Mouse (Mus musculus): ENCODE measurements around the gene Nt5c2. TPM values are rescaled to one million over a fixed set of nuclear protein-coding genes. Genes with fewer than 3 reads are reported as not detected.

Gene Nt5c2
- polyA plus RNA-seq, 1 experiment from 2014 or later, result 90.4 TPM

DNA sequence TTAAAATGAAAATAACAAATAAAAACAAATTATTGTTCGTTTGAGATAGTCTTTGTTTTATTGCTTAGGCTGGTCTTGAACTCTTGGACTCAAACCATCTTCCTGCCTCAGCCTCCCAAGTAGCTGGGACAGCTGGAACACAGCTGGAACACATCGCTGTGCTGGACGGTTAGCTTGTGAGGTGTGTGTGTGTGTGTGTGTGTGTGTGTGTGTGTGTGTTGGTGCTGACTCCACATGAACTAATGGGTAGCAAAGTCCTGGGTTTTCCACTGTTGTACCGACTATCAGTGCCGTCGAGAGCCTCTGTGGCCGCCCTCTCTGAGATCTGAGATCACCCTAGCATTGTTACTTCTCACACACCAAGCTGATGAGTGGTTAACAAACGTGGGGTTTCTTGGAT is 39.0 kb downstream of the Nt5c2 start:
- H3K27ac ChIP-seq (replicated peaks; ENCODE audit: low read depth, low read length), result no peak overlapping the region
- H3K27me3 ChIP-seq (ENCODE audit: control insufficient read depth, insufficient read depth, low read length), result no peaks in the 10 kb centered on the region
- DNase-seq (ENCODE audit: low spot score) (no peak), ATAC-seq (replicated peaks; ENCODE audit: insufficient number of reproducible peaks, low FRiP score, low TSS enrichment, low read depth) (no peak)
- H3K36me3 ChIP-seq (replicated peaks; ENCODE audit: control insufficient read depth, insufficient read depth, low read depth, low read length), result no peaks in the 10 kb centered on the region
- H3K4me1 ChIP-seq (ENCODE audit: control insufficient read depth, insufficient read depth, low read length), result no peaks in the 10 kb centered on the region
- H3K4me3 ChIP-seq (ENCODE audit: low read depth, low read length), result no peak overlapping the region
- no peak overlapping the region for H3K4me2 ChIP-seq (ENCODE audit: low read depth, low read length)
- H3K9ac ChIP-seq (replicated peaks; ENCODE audit: low read length), result no peak overlapping the region
- WGBS, result 88% methylated on average over 8 of the region's 8 CpGs
- H3K9me3 ChIP-seq (replicated peaks; ENCODE audit: control insufficient read depth, low read length), result no peaks in the 10 kb centered on the region

- H3K27me3 ChIP-seq (ENCODE audit: control insufficient read depth, insufficient read depth, low read length), result no peaks in the 10 kb centered on the region
- no peak overlapping the region for H3K9ac ChIP-seq (replicated peaks; ENCODE audit: low read length)
- no peaks in the 10 kb centered on the region for H3K36me3 ChIP-seq (replicated peaks; ENCODE audit: control insufficient read depth, insufficient read depth, low read depth, low read length)
- no peak for DNase-seq (ENCODE audit: low spot score)
- no peaks in the 10 kb centered on the region for H3K4me1 ChIP-seq (ENCODE audit: control insufficient read depth, insufficient read depth, low read length)
- H3K27ac ChIP-seq (replicated peaks; ENCODE audit: low read depth, low read length), result no peak overlapping the region
- 73% methylated on average over 4 of the region's 4 CpGs for WGBS
- H3K4me3 ChIP-seq (ENCODE audit: low read depth, low read length), result no peak overlapping the region
- no peak overlapping the region for H3K4me2 ChIP-seq (ENCODE audit: low read depth, low read length)
- no peak for ATAC-seq (replicated peaks; ENCODE audit: insufficient number of reproducible peaks, low FRiP score, low TSS enrichment, low read depth)
- H3K9me3 ChIP-seq (replicated peaks; ENCODE audit: control insufficient read depth, low read length), result no peaks in the 10 kb centered on the region
Observed at GRCm38 (mm10) chr19:46975565-46975964, 39.4 kb downstream of the Nt5c2 start.

DNA sequence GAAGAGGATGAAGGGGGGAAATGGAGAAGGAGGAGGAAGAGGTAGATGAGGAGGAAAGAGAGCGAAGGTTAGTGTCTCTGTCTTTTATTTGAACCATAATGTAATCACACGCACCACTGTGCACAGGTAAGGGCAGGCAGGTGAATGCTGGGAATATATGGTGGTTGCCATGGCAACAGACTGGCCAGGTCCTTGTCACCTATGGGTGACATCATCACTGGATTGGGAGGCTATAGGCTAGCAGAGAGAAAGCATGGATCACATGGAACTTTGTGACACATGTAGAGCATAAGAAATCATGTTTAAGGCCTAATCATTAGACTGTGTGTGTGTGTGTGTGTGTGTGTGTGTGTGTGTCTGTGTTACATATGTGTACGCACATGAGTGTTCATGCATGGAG is 42.8 kb downstream of the Nt5c2 start:
- H3K4me3 ChIP-seq (ENCODE audit: low read depth, low read length), result no peak overlapping the region
- H3K4me2 ChIP-seq (ENCODE audit: low read depth, low read length), result no peak overlapping the region
- DNase-seq (ENCODE audit: low spot score), result no peak
- H3K27me3 ChIP-seq (ENCODE audit: control insufficient read depth, insufficient read depth, low read length), result no peaks in the 10 kb centered on the region
- no peaks in the 10 kb centered on the region for H3K36me3 ChIP-seq (replicated peaks; ENCODE audit: control insufficient read depth, insufficient read depth, low read depth, low read length)
- WGBS, result 95% methylated on average over 3 of the region's 3 CpGs
- no peak overlapping the region for H3K9ac ChIP-seq (replicated peaks; ENCODE audit: low read length)
- no peaks in the 10 kb centered on the region for H3K4me1 ChIP-seq (ENCODE audit: control insufficient read depth, insufficient read depth, low read length)
- H3K27ac ChIP-seq (replicated peaks; ENCODE audit: low read depth, low read length), result no peak overlapping the region
- no peak for ATAC-seq (replicated peaks; ENCODE audit: insufficient number of reproducible peaks, low FRiP score, low TSS enrichment, low read depth)
- H3K9me3 ChIP-seq (replicated peaks; ENCODE audit: control insufficient read depth, low read length), result no peaks in the 10 kb centered on the region

- Histone ChIP-seq H3K9me3 (replicated peaks; ENCODE audit: control insufficient read depth, low read length) (no peaks in the 10 kb centered on the region), H3K4me2 (ENCODE audit: low read depth, low read length) (no peak overlapping the region), H3K4me3 (ENCODE audit: low read depth, low read length) (no peak overlapping the region), H3K27me3 (ENCODE audit: control insufficient read depth, insufficient read depth, low read length) (no peaks in the 10 kb centered on the region), H3K36me3 (replicated peaks; ENCODE audit: control insufficient read depth, insufficient read depth, low read depth, low read length) (no peaks in the 10 kb centered on the region), H3K27ac (replicated peaks; ENCODE audit: low read depth, low read length) (no peak overlapping the region), H3K9ac (replicated peaks; ENCODE audit: low read length) (no peak overlapping the region), H3K4me1 (ENCODE audit: control insufficient read depth, insufficient read depth, low read length) (no peaks in the 10 kb centered on the region)
- 65% methylated on average over 9 of the region's 9 CpGs for WGBS
- DNase-seq (ENCODE audit: low spot score) (no peak), ATAC-seq (replicated peaks; ENCODE audit: insufficient number of reproducible peaks, low FRiP score, low TSS enrichment, low read depth) (no peak)
Observed at GRCm38 (mm10) chr19:46971712-46972111, 43.2 kb downstream of the Nt5c2 start.

DNA sequence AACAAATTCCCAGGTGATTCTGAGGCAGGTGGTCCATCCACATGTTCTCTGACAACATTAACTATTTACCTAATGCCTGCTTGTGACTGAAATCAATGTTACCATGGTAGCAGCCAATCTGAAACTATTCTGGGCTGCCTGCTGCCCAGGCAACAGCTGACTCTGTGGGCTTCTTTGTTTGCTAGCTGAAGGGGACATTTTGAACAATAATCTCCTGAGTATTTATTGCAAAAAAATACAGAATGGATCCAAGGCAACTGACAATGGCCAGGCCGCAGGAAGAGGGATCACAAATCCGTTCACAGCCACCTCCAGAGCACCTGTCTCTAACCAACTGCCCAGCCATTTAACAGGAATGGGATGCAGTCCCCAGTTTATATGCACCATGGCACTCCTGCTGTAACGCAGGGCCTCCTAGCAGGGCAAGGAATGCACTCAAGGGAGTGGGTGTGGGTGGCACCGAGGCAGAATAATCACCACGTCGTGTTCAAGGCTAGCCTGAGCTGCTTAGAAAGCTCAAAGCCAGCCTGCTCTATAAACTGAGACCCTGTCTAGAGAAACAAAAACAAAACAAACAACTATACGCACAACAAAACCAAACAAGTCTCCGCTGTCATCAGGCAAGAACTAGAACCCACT is 43.8 kb downstream of the Nt5c2 start:
- Histone ChIP-seq H3K36me3 (replicated peaks; ENCODE audit: control insufficient read depth, insufficient read depth, low read depth, low read length) (no peaks in the 10 kb centered on the region), H3K27ac (replicated peaks; ENCODE audit: low read depth, low read length) (no peak overlapping the region), H3K4me1 (ENCODE audit: control insufficient read depth, insufficient read depth, low read length) (no peaks in the 10 kb centered on the region), H3K4me3 (ENCODE audit: low read depth, low read length) (no peak overlapping the region), H3K9me3 (replicated peaks; ENCODE audit: control insufficient read depth, low read length) (no peaks in the 10 kb centered on the region), H3K9ac (replicated peaks; ENCODE audit: low read length) (no peak overlapping the region), H3K4me2 (ENCODE audit: low read depth, low read length) (no peak overlapping the region), H3K27me3 (ENCODE audit: control insufficient read depth, insufficient read depth, low read length) (no peaks in the 10 kb centered on the region)
- DNase-seq (ENCODE audit: low spot score), result no peak
- no peak for ATAC-seq (replicated peaks; ENCODE audit: insufficient number of reproducible peaks, low FRiP score, low TSS enrichment, low read depth)
- 62% methylated on average over 8 of the region's 8 CpGs for WGBS

- no peak overlapping the region for H3K27ac ChIP-seq (replicated peaks; ENCODE audit: low read depth, low read length)
- WGBS, result 62% methylated on average over 13 of the region's 13 CpGs
Observed at GRCm38 (mm10) chr19:46970121-46970729, 44.7 kb downstream of the Nt5c2 start.

DNA sequence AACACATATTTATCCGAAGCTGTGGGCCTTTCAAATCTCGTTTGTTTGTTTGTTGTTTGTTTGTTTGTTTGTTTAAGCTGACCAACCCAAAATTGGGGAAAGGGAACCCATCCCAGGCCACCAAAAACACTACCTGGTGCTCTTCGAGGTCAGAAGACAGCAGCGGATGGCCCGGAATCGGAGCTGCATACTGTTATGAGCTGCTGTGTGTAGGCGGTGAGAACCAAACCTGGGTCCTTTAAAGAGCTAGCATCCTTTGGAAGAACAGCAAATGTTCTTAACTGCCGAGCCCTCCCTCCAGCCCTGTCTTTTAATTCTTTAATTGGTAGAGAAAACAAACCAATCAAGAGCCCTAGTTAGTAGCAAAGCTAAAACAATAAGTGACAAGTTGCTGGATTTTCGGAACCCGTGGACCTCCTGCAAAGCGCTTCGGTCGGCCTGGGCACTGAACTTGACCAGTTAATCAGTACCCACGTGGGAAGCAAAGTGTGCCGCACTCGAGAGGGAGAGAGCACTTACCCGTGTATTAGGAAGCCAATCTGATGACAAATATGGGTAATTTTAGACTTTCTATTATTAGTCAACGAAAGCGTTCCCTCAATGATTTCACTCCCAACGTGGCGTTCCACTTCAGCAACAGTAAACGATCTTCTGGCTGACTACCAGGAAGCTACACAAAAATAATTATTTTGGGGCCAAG is 45.5 kb downstream of the Nt5c2 start:
- WGBS, result 79% methylated on average over 22 of the region's 22 CpGs
- no peak for DNase-seq (ENCODE audit: low spot score)
- no peaks in the 10 kb centered on the region for H3K9me3 ChIP-seq (replicated peaks; ENCODE audit: control insufficient read depth, low read length)
- no peak overlapping the region for H3K4me2 ChIP-seq (ENCODE audit: low read depth, low read length)
- H3K27ac ChIP-seq (replicated peaks; ENCODE audit: low read depth, low read length), result no peak overlapping the region
- no peaks in the 10 kb centered on the region for H3K36me3 ChIP-seq (replicated peaks; ENCODE audit: control insufficient read depth, insufficient read depth, low read depth, low read length)
- H3K9ac ChIP-seq (replicated peaks; ENCODE audit: low read length), result no peak overlapping the region
- H3K4me1 ChIP-seq (ENCODE audit: control insufficient read depth, insufficient read depth, low read length), result no peaks in the 10 kb centered on the region
- H3K27me3 ChIP-seq (ENCODE audit: control insufficient read depth, insufficient read depth, low read length), result no peaks in the 10 kb centered on the region
- H3K4me3 ChIP-seq (ENCODE audit: low read depth, low read length), result no peak overlapping the region
- no peak for ATAC-seq (replicated peaks; ENCODE audit: insufficient number of reproducible peaks, low FRiP score, low TSS enrichment, low read depth)

More at GRCm38 (mm10) chr19:46970121-46970729, 44.7 kb downstream of the Nt5c2 start:
- ATAC-seq (replicated peaks; ENCODE audit: insufficient number of reproducible peaks, low FRiP score, low TSS enrichment, low read depth), result no peak
- H3K4me1 ChIP-seq (ENCODE audit: control insufficient read depth, insufficient read depth, low read length), result no peaks in the 10 kb centered on the region
- no peak overlapping the region for H3K9ac ChIP-seq (replicated peaks; ENCODE audit: low read length)
- DNase-seq (ENCODE audit: low spot score), result no peak
- no peaks in the 10 kb centered on the region for H3K36me3 ChIP-seq (replicated peaks; ENCODE audit: control insufficient read depth, insufficient read depth, low read depth, low read length)
- no peaks in the 10 kb centered on the region for H3K27me3 ChIP-seq (ENCODE audit: control insufficient read depth, insufficient read depth, low read length)
- H3K9me3 ChIP-seq (replicated peaks; ENCODE audit: control insufficient read depth, low read length), result no peaks in the 10 kb centered on the region
- no peak overlapping the region for H3K4me2 ChIP-seq (ENCODE audit: low read depth, low read length)
- no peak overlapping the region for H3K4me3 ChIP-seq (ENCODE audit: low read depth, low read length)

DNA sequence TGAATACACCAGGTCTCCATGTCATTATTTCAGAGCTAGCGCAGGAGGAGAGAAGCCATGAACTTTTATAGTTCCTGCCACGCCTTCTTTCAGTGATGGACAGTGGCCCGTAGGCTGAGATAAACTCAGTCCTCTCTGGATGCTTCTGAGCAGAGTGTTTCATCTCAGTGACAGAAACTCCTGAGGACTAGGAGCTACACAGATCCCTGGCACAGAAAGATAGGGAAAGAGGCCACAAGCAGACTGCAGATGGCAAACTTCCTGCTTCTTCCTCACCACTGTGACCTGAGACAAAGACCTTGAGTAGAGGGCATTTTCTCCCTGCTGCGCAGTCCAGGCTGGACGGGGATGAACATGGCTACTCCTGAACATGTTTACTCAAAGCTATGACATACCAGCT is 46.1 kb downstream of the Nt5c2 start:
- Histone ChIP-seq H3K4me3 (ENCODE audit: low read depth, low read length) (no peak overlapping the region), H3K27me3 (ENCODE audit: control insufficient read depth, insufficient read depth, low read length) (no peaks in the 10 kb centered on the region), H3K4me1 (ENCODE audit: control insufficient read depth, insufficient read depth, low read length) (no peaks in the 10 kb centered on the region), H3K36me3 (replicated peaks; ENCODE audit: control insufficient read depth, insufficient read depth, low read depth, low read length) (no peaks in the 10 kb centered on the region), H3K9ac (replicated peaks; ENCODE audit: low read length) (no peak overlapping the region), H3K9me3 (replicated peaks; ENCODE audit: control insufficient read depth, low read length) (no peaks in the 10 kb centered on the region), H3K4me2 (ENCODE audit: low read depth, low read length) (no peak overlapping the region), H3K27ac (replicated peaks; ENCODE audit: low read depth, low read length) (no peak overlapping the region)
- WGBS, result 93% methylated on average over 5 of the region's 5 CpGs
- ATAC-seq (replicated peaks; ENCODE audit: insufficient number of reproducible peaks, low FRiP score, low TSS enrichment, low read depth) (no peak), DNase-seq (ENCODE audit: low spot score) (no peak)

Data from embryonic facial prominence, embryonic 11.5 days (tissue).